Mouse (Mus musculus): Measurements from ENCODE around the gene Degs2.

The Degs2 gene

GRCm38 (mm10) chr12:108699576-108699975 is 2.5 kb downstream of the Degs2 start:
- DNase-seq (ENCODE audit: low spot score) = no peak

DNA sequence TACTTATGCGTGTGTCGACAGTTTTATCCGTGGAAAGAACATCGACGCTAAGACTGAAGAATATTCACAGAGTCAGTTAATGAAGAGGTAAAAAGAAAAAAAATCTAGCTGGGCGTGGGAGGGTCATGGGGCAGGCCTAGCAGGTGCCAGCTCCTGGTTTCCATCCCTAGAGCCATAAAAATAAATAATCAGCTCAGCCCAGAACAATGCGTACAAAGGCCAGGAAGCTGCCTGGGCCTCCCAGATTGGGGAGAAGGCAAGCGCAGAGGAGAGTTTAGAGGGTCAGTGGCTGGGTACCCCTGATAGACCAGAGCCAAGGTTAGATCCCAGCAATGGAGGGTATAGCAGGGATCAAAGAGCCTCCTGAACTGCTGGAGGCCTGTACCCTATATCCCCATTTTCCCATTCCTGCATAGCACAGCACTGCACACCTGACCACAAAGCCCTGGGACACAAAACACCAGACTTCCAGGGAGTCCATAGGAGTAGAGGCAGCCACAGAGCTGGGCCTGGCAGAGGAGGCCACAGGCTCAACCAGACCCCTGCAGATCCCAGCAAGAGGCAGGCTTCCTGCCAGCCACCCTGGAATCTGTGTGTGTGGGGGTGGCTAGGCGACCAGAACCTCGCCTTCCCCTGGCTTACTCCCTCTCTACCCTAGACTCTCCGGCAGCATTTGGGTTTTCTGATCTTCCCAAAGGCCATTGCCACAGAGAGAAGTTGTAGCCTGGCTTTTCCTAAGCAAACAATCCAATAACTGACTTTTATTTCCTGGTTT is 3.2 kb downstream of the Degs2 start:
- DNase-seq (ENCODE audit: low spot score) = no peak

- no peak for DNase-seq (ENCODE audit: low spot score)
Measured at GRCm38 (mm10) chr12:108694223-108694622, 7.9 kb downstream of the Degs2 start.

DNA sequence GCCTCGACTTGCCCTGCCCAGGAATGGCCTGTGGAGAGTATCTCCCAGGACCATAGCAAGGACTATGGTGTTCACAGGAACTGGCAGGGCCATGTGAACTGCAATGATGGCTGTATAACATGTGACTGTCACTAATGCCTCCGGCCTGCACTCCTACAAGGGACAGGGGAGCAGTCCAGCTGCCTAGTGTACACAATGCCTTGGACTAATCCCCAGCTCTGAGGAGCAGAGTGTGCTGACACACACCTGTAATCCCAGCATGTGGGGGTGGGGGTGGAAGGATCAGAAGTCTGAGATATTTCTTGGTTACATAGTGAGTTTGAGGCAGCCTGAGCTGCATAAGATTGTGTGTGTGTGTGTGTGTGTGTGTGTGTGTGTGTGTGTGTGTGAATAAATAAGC is 8.5 kb downstream of the Degs2 start:
- DNase-seq (ENCODE audit: low spot score) = no peak

GRCm38 (mm10) chr12:108690529-108690928 is 11.6 kb downstream of the Degs2 start:
- no peak for DNase-seq (ENCODE audit: low spot score)

- DNase-seq (ENCODE audit: low spot score) = peak; percentile 35
Measured at GRCm38 (mm10) chr12:108689167-108689566, 12.9 kb downstream of the Degs2 start.

DNA sequence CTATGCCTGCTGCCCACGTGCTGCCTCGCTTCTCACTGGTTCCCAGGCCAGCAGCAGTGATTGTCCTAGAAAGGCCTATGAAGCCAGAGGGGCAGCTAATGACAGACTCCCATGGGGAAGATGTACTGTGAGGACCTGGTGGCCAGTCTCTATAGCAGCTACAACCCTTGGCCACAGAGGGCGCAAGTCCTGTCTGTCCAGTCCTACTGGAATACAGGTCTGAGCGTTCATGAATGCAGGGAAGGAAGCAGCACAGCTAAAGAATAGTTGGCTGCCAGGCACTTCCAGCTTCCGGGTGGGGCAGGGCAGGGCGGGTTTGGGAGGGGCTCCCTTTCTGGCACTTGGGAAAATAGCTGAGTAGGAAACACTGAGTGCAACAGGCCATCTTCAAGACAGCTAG is 15.2 kb downstream of the Degs2 start:
- DNase-seq (ENCODE audit: low spot score) = no peak

- DNase-seq (ENCODE audit: low spot score) = no peak
Measured at GRCm38 (mm10) chr12:108686463-108686862, 15.7 kb downstream of the Degs2 start.

DNA sequence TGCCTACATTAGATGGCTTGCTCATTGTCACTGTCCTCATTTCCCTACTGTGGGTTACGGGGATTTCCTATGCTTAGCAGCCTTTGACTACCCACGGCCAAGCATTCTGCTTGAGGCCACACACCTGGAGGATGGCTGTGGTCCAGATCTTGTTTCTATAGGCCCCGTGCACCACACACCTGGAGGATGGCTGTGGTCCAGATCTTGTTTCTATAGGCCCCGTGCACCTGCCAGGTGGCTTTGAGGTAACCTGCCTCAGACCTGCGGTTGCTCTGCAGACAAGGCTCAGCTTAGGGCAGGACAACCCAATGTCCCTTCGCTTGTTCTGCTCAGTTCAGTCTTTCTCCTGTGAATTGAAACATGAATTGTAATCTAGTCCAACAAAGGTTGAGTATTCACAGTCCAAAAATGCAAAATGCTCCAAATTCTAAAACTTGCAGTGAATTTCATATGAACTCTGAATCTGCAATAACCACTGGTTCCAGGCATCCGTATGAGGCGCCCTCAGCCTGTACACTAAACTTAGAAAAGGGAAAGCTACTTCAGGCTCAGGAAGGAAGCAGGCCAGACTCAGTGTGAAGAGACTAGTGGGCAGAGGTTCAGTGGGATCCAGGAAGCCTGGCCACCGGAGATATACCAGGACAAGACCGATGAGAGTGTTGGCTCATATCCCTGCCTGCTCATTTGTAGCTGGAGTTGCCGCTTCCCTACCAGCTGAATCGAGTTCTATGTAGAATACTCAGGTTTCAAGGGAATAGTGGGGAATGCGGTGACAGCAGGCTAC is 19.7 kb downstream of the Degs2 start:
- no peak for DNase-seq (ENCODE audit: low spot score)

DNA sequence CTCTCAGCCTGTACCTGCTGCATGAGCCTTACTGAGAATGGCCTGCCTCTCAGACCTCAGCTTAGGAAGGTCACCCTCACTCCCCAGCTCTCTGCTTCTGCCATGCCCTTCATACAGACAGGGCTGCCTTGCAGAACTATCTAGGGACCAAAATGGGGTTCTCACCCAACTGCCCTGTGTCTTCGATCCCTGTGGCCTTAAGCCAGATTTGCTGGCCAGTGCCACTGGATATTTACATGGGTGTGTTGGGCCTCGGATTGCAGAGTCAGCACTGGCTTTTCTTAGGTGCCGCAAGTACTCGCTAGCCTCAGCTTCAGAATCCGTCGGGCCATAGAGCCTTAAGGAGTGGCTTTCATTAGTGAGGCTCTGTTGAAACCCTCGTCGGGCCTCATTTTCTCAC is 21.3 kb downstream of the Degs2 start:
- no peak for DNase-seq (ENCODE audit: low spot score)

GRCm38 (mm10) chr12:108678366-108678765 is 23.7 kb downstream of the Degs2 start:
- no peak for DNase-seq (ENCODE audit: low spot score)

- DNase-seq (ENCODE audit: low spot score) = no peak
Measured at GRCm38 (mm10) chr12:108677116-108677515, 25.0 kb downstream of the Degs2 start.

GRCm38 (mm10) chr12:108675614-108676401 is 26.3 kb downstream of the Degs2 start:
- DNase-seq (ENCODE audit: low spot score) = peak; percentile 72

DNA sequence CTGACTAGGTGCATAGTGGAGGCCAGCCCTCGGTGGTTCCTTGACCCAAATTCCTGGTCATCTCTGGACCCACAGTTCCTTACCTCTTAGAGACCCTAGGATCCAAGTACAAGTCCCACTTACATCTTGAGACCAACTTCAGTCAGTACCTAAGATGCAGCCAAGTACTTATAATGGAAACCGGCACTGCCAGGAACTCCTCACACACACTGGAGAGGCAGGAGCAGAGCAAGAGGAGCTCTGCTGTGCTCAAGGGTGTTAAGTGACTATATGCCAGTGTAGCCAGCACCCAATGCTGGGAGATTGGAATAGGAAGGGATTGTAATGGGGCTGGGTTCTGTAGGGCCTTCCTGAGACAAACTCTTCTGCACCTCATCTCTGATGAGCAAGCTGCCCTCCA is 27.2 kb downstream of the Degs2 start:
- no peak for DNase-seq (ENCODE audit: low spot score)

DNA sequence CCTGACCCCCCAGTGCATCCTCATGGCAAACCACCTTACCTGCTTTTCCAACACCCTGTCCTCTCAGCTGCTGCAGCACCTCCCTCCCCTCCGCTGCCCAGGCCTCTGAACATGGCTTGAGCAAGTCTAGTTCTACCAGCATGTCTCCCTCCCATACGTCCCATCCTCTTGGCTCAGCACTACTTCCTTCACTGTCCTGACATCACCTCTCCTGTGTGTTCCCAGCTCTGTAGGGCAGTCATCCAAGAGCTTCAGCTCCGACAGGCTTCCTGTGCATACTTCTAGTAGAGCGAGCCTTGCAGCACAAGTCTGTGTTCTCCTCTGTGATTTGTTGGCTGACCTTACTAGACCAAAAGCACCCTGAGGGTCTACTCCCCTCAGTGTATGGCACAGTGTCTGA is 27.6 kb downstream of the Degs2 start:
- no peak for DNase-seq (ENCODE audit: low spot score)

DNA sequence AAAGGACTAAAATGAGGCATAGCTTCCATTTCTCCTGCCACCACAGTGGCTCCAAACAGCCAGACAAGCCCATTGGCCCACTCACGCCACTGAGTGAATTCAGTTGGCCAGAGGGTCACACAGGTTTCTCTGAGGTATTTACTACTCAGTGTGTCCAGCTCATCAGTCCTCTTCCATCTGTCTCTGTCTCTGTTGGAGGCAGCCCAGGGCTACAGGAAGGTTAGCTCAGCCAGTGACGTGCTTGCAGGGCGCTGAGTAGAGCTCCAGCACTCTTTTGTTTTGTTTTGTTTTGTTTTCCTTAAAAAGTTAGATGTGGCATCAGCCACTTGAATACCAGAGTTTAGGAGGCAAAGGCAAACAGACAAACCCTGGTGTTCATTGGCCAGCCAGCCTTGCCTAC is 28.6 kb downstream of the Degs2 start:
- no peak for DNase-seq (ENCODE audit: low spot score)

- no peak for DNase-seq (ENCODE audit: low spot score)
Measured at GRCm38 (mm10) chr12:108672908-108673307, 29.2 kb downstream of the Degs2 start.

DNA sequence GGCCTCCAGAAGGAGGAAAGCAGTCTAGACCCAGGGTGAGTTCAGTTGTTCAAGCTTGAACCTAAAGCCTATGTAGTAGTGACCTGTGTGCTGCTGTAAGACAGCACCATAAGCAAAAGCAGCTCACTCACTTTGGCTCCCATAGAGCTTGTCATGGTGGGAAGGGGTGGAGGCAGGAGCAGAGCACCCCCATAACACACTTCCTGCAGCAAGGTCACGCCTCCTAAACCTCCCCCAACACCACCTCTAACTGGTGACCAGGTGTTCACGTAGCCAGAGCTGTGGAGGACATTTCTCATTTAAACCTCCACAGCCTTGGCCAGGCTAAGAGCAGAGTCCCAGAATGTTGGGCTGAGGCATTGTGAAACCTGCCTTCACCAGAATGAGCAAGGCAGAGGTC is 30.6 kb downstream of the Degs2 start:
- DNase-seq (ENCODE audit: low spot score) = no peak

GRCm38 (mm10) chr12:108668606-108669235 is 33.4 kb downstream of the Degs2 start:
- DNase-seq (ENCODE audit: low spot score) = no peak

- DNase-seq (ENCODE audit: low spot score) = peak; percentile 12
Measured at GRCm38 (mm10) chr12:108657350-108657749, 44.8 kb downstream of the Degs2 start.

- no peak for DNase-seq (ENCODE audit: low spot score)
Measured at GRCm38 (mm10) chr12:108653358-108654335, 48.5 kb downstream of the Degs2 start.
